Mouse (Mus musculus) CD4-positive, CD25-positive, alpha-beta regulatory T cell, adult 2 months (primary cell): Measurements from ENCODE around the gene Birc6.
"Not testable (repeated sequence)": the region's sequence is repeated elsewhere in the genome, so short reads cannot be mapped to it uniquely, and the experiment has no call there.

Source experiments
- DNase-seq: peaks from one replicate; pipeline ENCODE4 v3.0.0-alpha.2; 2012; ENCODE audit warnings: low read depth, low spot score

Birc6 gene

DNA sequence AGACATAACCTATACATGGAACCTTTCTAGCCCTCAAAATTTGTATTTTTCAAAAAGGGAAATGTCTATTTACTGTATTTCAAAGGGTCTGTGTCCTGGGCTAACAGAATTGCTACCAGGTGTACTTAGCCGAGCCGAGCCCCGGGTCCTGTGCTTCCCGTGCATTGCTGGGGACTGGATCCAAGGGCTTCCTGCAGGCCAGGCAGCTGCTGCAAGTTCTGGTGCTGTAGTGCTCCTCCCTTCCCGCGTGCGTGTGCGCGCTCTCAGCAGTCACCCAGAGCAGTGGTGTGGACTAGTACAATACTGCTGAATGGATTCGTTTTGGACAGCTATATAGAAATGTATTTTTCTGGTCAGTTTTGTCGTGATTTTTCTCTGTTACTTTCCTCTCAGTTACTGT is 31.8 kb downstream of the Birc6 start:
- DNase-seq, result no peak

DNA sequence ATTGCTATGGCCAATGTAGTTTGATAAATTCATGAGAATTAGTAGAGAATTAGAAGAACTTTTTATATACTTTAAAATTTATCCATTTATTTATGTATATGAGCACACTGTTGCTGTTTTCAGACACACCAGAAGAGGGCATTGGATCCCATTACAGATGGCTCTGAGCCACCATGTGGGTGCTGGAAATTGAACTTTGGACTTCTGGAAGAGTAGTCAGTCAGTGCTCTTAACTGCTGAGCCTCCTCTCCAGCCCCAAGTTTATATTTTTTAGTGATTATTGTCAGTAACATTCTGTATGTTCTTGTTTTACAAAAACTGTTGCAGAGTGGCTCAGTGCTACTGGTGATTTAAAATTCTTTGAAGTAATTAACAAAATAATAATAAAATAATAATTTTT is 36.1 kb downstream of the Birc6 start:
- DNase-seq, result no peak

- no peak for DNase-seq
Measured at GRCm38 (mm10) chr17:74569219-74569618, 41.1 kb downstream of the Birc6 start.

DNA sequence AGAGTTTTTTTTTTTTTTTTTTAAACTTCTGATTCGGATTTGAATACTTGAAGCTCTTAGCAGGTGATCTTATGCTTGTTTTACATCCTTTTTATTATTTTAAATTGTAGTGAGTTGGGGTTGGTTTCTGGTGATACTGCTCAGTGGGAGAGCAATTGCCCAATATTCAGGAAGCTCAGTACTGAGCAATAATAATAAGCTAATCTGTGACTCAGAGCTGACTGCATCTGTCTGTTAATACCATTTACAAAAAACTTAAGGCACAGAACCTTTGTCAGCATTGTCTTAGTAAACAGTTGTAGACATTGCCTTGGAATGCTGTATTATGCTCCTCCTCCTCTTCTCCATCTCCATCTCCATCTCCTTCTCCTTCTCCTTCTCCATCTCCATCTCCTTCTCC is 42.5 kb downstream of the Birc6 start:
- no peak for DNase-seq

GRCm38 (mm10) chr17:74577173-74577572 is 49.1 kb downstream of the Birc6 start:
- no peak for DNase-seq

DNA sequence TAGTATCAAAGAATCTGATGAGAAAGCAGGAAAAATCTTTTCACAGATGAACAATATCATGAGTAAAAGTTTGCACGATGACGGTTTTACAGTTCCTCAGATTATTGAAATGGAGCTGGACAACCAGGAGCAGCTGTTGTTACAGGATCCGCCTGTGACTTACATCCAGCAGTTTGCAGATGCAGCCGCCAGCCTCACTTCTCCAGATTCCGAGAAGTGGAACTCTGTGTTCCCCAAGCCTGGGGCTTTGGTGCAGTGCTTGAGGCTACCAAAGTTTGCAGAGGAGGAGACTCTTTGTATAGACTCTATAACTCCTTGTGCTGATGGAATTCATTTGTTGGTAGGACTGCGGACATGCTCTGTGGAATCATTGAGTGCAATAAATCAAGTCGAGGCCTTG is 51.5 kb downstream of the Birc6 start:
- DNase-seq, result no peak

GRCm38 (mm10) chr17:74580738-74581137 is 52.6 kb downstream of the Birc6 start:
- DNase-seq, result no peak

- no peak for DNase-seq
Measured at GRCm38 (mm10) chr17:74586768-74587167, 58.7 kb downstream of the Birc6 start.

GRCm38 (mm10) chr17:74598908-74599307 is 70.8 kb downstream of the Birc6 start:
- DNase-seq, result no peak

GRCm38 (mm10) chr17:74599396-74599795 is 71.3 kb downstream of the Birc6 start:
- no peak for DNase-seq

DNA sequence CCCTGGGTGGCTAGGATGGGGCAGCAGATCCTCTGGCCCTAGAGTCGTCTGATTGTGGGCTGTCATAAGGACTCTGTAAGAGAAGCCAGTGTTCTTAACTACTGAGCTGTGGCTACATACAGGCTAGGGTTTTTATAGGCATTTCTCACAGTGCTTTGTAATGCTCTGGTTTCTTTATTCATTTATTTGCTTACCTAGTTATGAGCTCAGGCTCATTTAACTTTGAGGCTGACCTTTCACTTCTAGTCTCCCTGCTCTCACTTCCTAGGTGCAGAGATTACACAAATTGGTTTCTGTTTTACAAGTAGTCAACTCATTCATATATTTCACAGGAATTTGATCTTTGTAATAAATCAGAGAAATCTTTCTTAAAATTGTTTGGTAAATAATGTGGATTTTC is 73.1 kb downstream of the Birc6 start:
- no peak for DNase-seq

DNA sequence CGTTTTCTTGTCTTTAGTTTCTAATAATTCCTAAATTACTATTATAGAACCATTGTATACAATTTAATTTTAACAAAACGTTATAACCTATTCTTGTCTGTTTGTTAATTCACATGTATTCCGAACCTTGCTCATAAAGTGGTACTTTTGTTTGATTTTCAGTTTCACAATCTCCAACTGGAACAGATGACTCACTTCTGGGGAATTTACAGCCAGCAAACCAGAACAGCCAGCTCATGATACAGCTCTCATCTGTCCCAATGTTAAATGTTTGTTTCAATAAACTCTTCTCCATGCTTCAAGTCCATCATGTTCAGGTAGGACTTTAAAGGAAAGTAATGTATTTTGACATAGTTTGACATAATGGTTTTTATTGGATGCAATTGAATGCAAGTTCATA is 102.7 kb downstream of the Birc6 start:
- no peak for DNase-seq

DNA sequence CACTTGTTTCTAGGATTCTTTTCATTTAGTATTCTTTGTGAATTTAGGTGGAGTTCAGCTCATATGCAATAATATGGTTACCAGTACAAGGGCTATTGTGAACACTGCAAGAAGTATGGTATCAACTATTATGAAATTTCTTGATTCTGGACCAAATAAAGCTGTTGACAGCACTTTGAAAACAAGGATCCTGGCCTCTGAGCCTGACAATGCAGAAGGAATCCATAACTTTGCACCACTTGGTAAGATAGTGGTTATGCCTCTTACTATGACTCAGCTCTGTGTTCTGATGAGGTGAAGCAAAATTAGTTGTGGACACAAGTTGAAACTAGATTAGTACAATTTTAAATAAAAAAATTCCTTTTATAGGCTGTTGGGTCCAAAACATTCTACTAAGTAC is 114.3 kb downstream of the Birc6 start:
- no peak for DNase-seq

DNA sequence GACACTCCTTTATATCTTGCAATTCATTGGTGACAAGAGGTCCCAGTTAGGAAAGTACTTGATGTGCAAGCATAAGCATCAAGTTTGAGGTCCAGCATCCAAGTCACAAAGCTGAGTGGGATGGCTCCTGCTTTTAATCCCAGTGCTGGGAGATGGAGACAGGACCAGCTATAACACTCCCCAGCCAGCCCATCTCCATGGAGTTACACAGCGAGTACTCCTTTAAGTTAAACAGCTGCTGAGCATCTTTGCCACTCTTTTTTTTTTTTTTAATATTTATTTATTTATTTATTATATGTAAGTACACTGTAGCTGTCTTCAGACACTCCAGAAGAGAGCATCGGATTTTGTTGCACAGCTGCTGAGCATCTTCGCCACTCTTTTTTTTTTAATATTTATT is 130.3 kb downstream of the Birc6 start:
- no peak for DNase-seq

DNA sequence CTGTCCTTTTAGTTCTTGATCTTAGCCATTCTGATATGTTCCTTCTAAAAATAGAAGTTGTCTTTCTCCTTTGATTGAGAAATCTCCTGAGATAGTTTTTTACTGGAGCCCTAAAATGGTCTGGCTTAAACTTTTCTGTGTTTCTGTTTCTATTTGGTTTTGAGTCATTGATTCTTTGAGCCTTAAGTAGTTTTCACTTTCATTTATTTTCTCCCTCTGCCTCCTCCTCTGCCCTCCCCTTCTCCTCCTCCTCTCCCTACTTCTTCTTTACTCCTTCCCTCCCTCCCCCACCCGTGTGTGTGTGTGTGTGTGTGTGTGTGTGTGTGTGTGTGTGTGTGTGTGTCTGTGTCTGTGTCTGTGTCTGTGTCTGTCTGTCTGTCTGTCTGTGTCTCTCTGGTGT is 139.9 kb downstream of the Birc6 start:
- DNase-seq, result no peak

DNA sequence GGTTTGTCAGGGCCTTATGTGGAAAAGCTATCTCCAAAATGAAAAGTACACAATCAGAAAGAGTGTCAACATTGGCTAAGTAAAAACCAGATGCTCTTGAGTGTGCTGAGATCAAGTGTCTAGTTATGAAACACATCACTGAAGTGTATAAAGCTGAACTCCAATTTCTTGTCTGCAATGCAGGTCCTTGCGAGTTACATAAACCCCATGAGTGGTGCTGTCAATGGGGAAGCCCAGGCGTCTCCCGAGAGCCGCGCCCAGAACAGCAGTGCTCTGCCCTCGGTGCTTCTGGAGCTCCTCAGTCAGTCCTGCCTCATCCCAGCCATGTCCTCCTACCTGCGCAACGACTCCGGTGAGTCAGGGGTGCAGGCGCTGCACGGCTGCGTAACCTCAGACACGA is 141.9 kb downstream of the Birc6 start:
- no peak for DNase-seq

GRCm38 (mm10) chr17:74672446-74672845 is 144.4 kb downstream of the Birc6 start:
- no peak for DNase-seq

- DNase-seq, result peak; percentile 75
Measured at GRCm38 (mm10) chr17:74673251-74673650, 145.2 kb downstream of the Birc6 start.

- DNase-seq, result no peak
Measured at GRCm38 (mm10) chr17:74678061-74678460, 150.0 kb downstream of the Birc6 start.

GRCm38 (mm10) chr17:74684927-74685326 is 156.8 kb downstream of the Birc6 start:
- no peak for DNase-seq

- DNase-seq, result no peak
Measured at GRCm38 (mm10) chr17:74688555-74688954, 160.5 kb downstream of the Birc6 start.

DNA sequence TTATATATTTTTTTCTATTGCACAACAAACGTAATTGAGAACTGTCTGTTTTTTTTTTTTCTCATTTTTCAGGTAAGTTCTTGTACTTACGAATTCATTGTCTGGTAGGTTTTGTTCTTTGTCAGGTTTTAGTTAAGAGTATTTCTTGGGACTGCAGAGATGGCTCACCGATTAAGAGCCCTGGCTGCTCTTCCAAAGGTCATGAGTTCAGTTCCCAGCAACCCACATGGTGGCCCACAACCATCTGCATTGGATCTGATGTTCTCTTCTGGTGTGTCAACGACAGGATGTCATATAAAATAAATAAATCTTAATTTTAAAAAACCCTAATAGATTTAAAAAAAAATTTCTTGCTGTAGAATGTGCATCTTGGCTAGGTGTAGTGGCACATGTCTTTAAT is 161.3 kb downstream of the Birc6 start:
- no peak for DNase-seq

- not testable (repeated sequence) for DNase-seq
Measured at GRCm38 (mm10) chr17:74701661-74702060, 173.6 kb downstream of the Birc6 start.

DNA sequence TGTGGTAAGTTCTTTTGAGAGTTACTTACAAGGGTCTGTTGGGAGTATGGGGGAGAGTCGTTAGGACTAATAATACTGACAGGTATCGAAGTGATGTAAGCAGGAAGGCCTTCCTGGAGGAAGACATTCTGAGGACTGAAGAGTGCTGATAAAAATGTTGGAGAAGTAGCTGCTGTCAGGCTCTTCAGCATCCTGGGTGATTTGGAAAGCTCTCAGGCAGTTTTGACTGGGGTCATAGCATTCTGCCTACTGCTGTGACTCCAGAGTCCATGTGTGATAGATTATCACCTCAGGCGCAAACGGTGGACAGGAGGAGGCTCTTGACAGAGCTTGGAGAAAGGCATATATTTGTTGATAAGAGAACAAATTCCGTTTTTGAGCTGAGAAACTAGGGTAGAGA is 177.4 kb downstream of the Birc6 start:
- DNase-seq, result no peak

DNA sequence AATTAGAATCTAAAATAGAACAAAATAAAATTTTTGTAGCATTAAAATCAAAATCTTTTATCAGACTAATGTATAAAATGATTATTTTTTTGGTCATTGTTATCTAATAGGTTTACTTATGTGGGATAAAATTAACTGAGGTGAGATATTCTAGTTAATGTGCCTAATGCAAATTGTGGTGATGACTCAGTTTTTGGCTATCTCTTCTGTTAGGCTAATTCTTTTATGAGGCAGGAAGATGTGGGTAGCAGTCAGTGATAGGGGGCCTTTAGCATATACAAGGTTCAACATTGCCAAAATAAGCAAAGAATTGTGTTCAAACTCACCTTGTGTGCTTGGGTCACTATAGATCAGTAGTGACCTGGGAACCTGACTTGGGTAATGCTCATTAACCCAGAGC is 178.5 kb downstream of the Birc6 start:
- DNase-seq, result no peak
